Mouse (Mus musculus) G1E (cell line): Measurements from ENCODE around the gene Snrnp70. TPM values are rescaled to one million over a fixed set of nuclear protein-coding genes. Genes with fewer than 3 reads are reported as not detected.

Source experiments
- ATAC-seq: 2 replicates; pipeline ENCODE4 v1.8.0; 2016; ENCODE audit warnings: mild to moderate bottlenecking; ENCODE audit not compliant: insufficient number of reproducible peaks, poor library complexity, low FRiP score, severe bottlenecking; ENCODE audit errors: extremely low read depth
- DNase-seq: peaks from one replicate; pipeline ENCODE4 v3.0.0; 2012; ENCODE audit warnings: low spot score
- H3K27me3 ChIP-seq: 2 replicates; pipeline ENCODE4 v1.6.1; 2012; ENCODE audit warnings: mild to moderate bottlenecking, low read length, inconsistent platforms; ENCODE audit not compliant: insufficient read depth
- H3K36me3 ChIP-seq: replicated peaks from 2 replicates; pipeline ENCODE3; 2012; ENCODE audit warnings: mild to moderate bottlenecking, inconsistent platforms
- H3K4me1 ChIP-seq: 2 replicates; pipeline ENCODE4 v1.6.1; 2012; ENCODE audit warnings: low read depth, low read length, inconsistent platforms, mixed read lengths; ENCODE audit not compliant: insufficient read depth
- H3K4me3 ChIP-seq: 2 replicates; pipeline ENCODE4 v1.5.1; 2012; ENCODE audit warnings: low read depth, mild to moderate bottlenecking, inconsistent platforms, low read length, moderate library complexity, mixed read lengths
- H3K9me3 ChIP-seq: replicated peaks from 2 replicates; pipeline ENCODE4 v1.6.1; 2012; ENCODE audit warnings: inconsistent platforms
- CTCF ChIP-seq: IDR thresholded peaks from 2 replicates; pipeline ENCODE4 v1.5.1; 2012; ENCODE audit warnings: low read depth, low read length, inconsistent platforms, mixed read lengths
- GATA1 ChIP-seq: IDR thresholded peaks from 2 replicates; pipeline ENCODE4 v1.6.1; 2012; ENCODE audit warnings: borderline replicate concordance, low read length, inconsistent platforms, mixed read lengths
- GATA2 ChIP-seq: IDR thresholded peaks from 2 replicates; pipeline ENCODE4 v1.6.1; 2012; ENCODE audit warnings: low read depth, low read length, inconsistent platforms, borderline replicate concordance
- POLR2AphosphoS5 ChIP-seq: IDR thresholded peaks from 2 replicates; pipeline ENCODE4 v1.6.1; 2012; ENCODE audit warnings: low read depth, low read length, inconsistent platforms; ENCODE audit not compliant: insufficient replicate concordance
- TAL1 ChIP-seq: conservative IDR thresholded peaks from 2 replicates; pipeline ENCODE4 v1.6.1; 2012; ENCODE audit warnings: low read depth, low read length, inconsistent platforms, mixed read lengths
- polyA plus RNA-seq: library from polyadenylated mRNA; stranded (reverse); fragments of >175 nt; gene quantifications from 2 replicates; pipeline ENCODE4 v1.2.3, GENCODE M21; 2012
- total RNA-seq, 2 experiments: library from RNA; stranded (forward) in 1 of 2; stranded (reverse) in 1 of 2; fragments of 200-1000 nt in 1 of 2; fragments of >200 nt in 1 of 2; fragmentation: Nextera tagmentation in 1 of 2; gene quantifications; 2 replicates each; pipeline ENCODE4 v1.2.3; 2014 to 2017

Gene Snrnp70
- total and polyA plus RNA-seq, 3 experiments: 174 to 1,054 (median 333) TPM

GRCm38 (mm10) chr7:45338161-45338911 lies 57.2 kb downstream of the Snrnp70 start:
- DNase-seq (no peak), ATAC-seq (no peak)
- no peaks in the 10 kb centered on the region for H3K9me3 ChIP-seq
- no peak overlapping the region for H3K4me3 ChIP-seq
- TF ChIP-seq CTCF: no peak
- no peak for TF ChIP-seq POLR2AphosphoS5
- TF ChIP-seq TAL1: no peak
- no peak for TF ChIP-seq GATA1
- TF ChIP-seq GATA2: no peak
- H3K36me3 ChIP-seq: no peaks in the 10 kb centered on the region
- H3K27me3 ChIP-seq: peaks cover 46% of the 10 kb centered on the region
- H3K4me1 ChIP-seq: peaks cover 40% of the 10 kb centered on the region

- Histone ChIP-seq H3K27me3 (peaks cover 55% of the 10 kb centered on the region), H3K36me3 (no peaks in the 10 kb centered on the region), H3K9me3 (no peaks in the 10 kb centered on the region), H3K4me3 (no peak overlapping the region), H3K4me1 (peaks cover 45% of the 10 kb centered on the region)
- no peak for TF ChIP-seq CTCF
- TF ChIP-seq GATA2: no peak
- TF ChIP-seq POLR2AphosphoS5: no peak
- no peak for TF ChIP-seq GATA1
- TF ChIP-seq TAL1: no peak
- DNase-seq: no peak
- no peak for ATAC-seq
Observed at GRCm38 (mm10) chr7:45337469-45337868, 58.1 kb downstream of the Snrnp70 start.

- 0 out of 2 replicates have a peak, but pooled peaks cover 2% of the 10 kb centered on the region for H3K9me3 ChIP-seq
- H3K4me1 ChIP-seq: peaks cover 42% of the 10 kb centered on the region
- no peak for ATAC-seq
- no peaks in the 10 kb centered on the region for H3K36me3 ChIP-seq
- TF ChIP-seq GATA1 (no peak), TAL1 (no peak), CTCF (no peak), POLR2AphosphoS5 (no peak), GATA2 (no peak)
- peaks cover 66% of the 10 kb centered on the region for H3K27me3 ChIP-seq
- no peak for DNase-seq
- H3K4me3 ChIP-seq: no peak overlapping the region
Observed at GRCm38 (mm10) chr7:45336319-45336718, 59.2 kb downstream of the Snrnp70 start.

- H3K36me3 ChIP-seq: no peaks in the 10 kb centered on the region
- peaks cover 71% of the 10 kb centered on the region for H3K27me3 ChIP-seq
- 0 out of 2 replicates have a peak, but pooled peaks cover 2% of the 10 kb centered on the region for H3K9me3 ChIP-seq
- H3K4me3 ChIP-seq: no peak within 1 kb of the TSS
- DNase-seq (no peak), ATAC-seq (no peak)
- TF ChIP-seq POLR2AphosphoS5 (no peak), GATA2 (no peak)
- H3K4me1 ChIP-seq: peaks cover 33% of the 10 kb centered on the region
Observed at GRCm38 (mm10) chr7:45335056-45335455, 60.5 kb downstream of the Snrnp70 start, which contains the start of gene Hrc. TSS of gene Hrc (plus strand) at chr7:45335290.

GRCm38 (mm10) chr7:45334605-45335004 lies 60.9 kb downstream of the Snrnp70 start:
- TF ChIP-seq GATA2 (no peak), TAL1 (no peak), POLR2AphosphoS5 (no peak), CTCF (no peak), GATA1 (no peak)
- Histone ChIP-seq H3K9me3 (0 out of 2 replicates have a peak, but pooled peaks cover 2% of the 10 kb centered on the region), H3K27me3 (peaks cover 67% of the 10 kb centered on the region), H3K36me3 (no peaks in the 10 kb centered on the region), H3K4me3 (no peak overlapping the region), H3K4me1 (peaks cover 30% of the 10 kb centered on the region)
- DNase-seq (no peak), ATAC-seq (no peak)

- peak within 1 kb of the TSS; percentile 65; the same call in 1 of the 2 replicates for H3K4me3 ChIP-seq
- DNase-seq: no peak
- peaks cover 59% of the 10 kb centered on the region for H3K27me3 ChIP-seq
- no peaks in the 10 kb centered on the region for H3K36me3 ChIP-seq
- no peak for TF ChIP-seq CTCF
- no peak for TF ChIP-seq GATA2
- no peak for TF ChIP-seq POLR2AphosphoS5
- TF ChIP-seq TAL1: no peak
- TF ChIP-seq GATA1: no peak
- H3K4me1 ChIP-seq: peaks cover 20% of the 10 kb centered on the region
- ATAC-seq: no peak
- 0 out of 2 replicates have a peak, but pooled peaks cover 2% of the 10 kb centered on the region for H3K9me3 ChIP-seq
Observed at GRCm38 (mm10) chr7:45333431-45333982, 62.0 kb downstream of the Snrnp70 start, which contains the start of gene Trpm4. TSS of gene Trpm4 (minus strand) at chr7:45333780.
